Mouse (Mus musculus): Measurements from ENCODE around the gene Zfp174. TPM values are rescaled to one million over a fixed set of nuclear protein-coding genes. Genes with fewer than 3 reads are reported as not detected.

Zfp174 gene
- polyA plus RNA-seq, 1 experiment from 2014 or later: 1.3 TPM

GRCm38 (mm10) chr16:3855776-3856175 lies 8.7 kb downstream of the Zfp174 start:
- no peak overlapping the region for H3K4me2 ChIP-seq (ENCODE audit: low read length)
- H3K27me3 ChIP-seq (replicated peaks; ENCODE audit: control insufficient read depth, insufficient read depth, low read length): no peaks in the 10 kb centered on the region

DNA sequence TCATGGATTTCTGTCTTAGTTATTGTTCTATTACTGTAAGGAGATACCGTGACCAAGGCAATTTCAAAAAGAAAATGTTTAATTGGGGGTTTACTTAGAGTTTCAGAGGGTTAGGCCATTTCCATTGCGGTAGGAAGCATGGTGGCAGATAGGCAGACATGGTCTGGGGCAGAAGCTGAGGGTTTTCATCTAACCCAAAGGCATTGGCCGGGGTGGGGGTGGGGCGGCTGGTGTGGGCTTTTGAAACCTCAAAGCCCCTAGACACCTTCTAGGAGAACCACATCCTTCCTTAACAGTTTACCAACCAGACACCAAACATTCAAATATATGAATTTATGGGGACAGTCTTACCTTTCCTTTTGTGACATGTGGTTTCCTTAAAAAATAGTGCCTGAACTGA lies 12.2 kb downstream of the Zfp174 start:
- ATAC-seq (replicated peaks; ENCODE audit: low FRiP score, low TSS enrichment, low read depth): no peak
- Histone ChIP-seq H3K4me2 (ENCODE audit: low read length) (no peak overlapping the region), H3K9ac (ENCODE audit: low read length) (no peak overlapping the region), H3K4me1 (replicated peaks; ENCODE audit: control insufficient read depth, insufficient read depth, low read length) (no peaks in the 10 kb centered on the region), H3K9me3 (ENCODE audit: control insufficient read depth, low read length) (no peaks in the 10 kb centered on the region), H3K36me3 (ENCODE audit: control insufficient read depth, insufficient read depth, low read length) (peaks cover 17% of the 10 kb centered on the region; the same call in 1 of the 2 replicates), H3K27me3 (replicated peaks; ENCODE audit: control insufficient read depth, insufficient read depth, low read length) (no peaks in the 10 kb centered on the region), H3K27ac (ENCODE audit: low read depth) (no peak overlapping the region), H3K4me3 (ENCODE audit: low read depth, low read length) (no peak overlapping the region)
- DNase-seq (ENCODE audit: low spot score): no peak
- WGBS: 94% methylated on average over 4 of the region's 4 CpGs

More at GRCm38 (mm10) chr16:3855776-3856175, 8.7 kb downstream of the Zfp174 start:
- H3K9ac ChIP-seq (ENCODE audit: low read length): no peak overlapping the region
- H3K27ac ChIP-seq (ENCODE audit: low read depth): no peak overlapping the region
- peaks cover 3% of the 10 kb centered on the region; the same call in 1 of the 2 replicates for H3K36me3 ChIP-seq (ENCODE audit: control insufficient read depth, insufficient read depth, low read length)
- no peaks in the 10 kb centered on the region for H3K9me3 ChIP-seq (ENCODE audit: control insufficient read depth, low read length)
- 68% methylated on average over 1 of the region's 1 CpGs for WGBS
- no peak overlapping the region for H3K4me3 ChIP-seq (ENCODE audit: low read depth, low read length)
- ATAC-seq (replicated peaks; ENCODE audit: low FRiP score, low TSS enrichment, low read depth): no peak
- DNase-seq (ENCODE audit: low spot score): no peak
- H3K4me1 ChIP-seq (replicated peaks; ENCODE audit: control insufficient read depth, insufficient read depth, low read length): no peaks in the 10 kb centered on the region

GRCm38 (mm10) chr16:3871815-3872214 lies 24.7 kb downstream of the Zfp174 start:
- H3K27me3 ChIP-seq (replicated peaks; ENCODE audit: control insufficient read depth, insufficient read depth, low read length): no peaks in the 10 kb centered on the region
- no peak overlapping the region for H3K27ac ChIP-seq (ENCODE audit: low read depth)
- H3K9me3 ChIP-seq (ENCODE audit: control insufficient read depth, low read length): no peaks in the 10 kb centered on the region
- 1% methylated on average over 16 of the region's 16 CpGs for WGBS
- DNase-seq (ENCODE audit: low spot score) (no peak), ATAC-seq (replicated peaks; ENCODE audit: low FRiP score, low TSS enrichment, low read depth) (peak; percentile 16)
- H3K9ac ChIP-seq (ENCODE audit: low read length): peak overlapping the region; percentile 60
- 0 out of 2 replicates have a peak, but pooled peaks cover 11% of the 10 kb centered on the region for H3K4me1 ChIP-seq (replicated peaks; ENCODE audit: control insufficient read depth, insufficient read depth, low read length)
- H3K4me2 ChIP-seq (ENCODE audit: low read length): peak overlapping the region; percentile 87
- peak overlapping the region; percentile 61 for H3K4me3 ChIP-seq (ENCODE audit: low read depth, low read length)
- peaks cover 9% of the 10 kb centered on the region; the same call in 1 of the 2 replicates for H3K36me3 ChIP-seq (ENCODE audit: control insufficient read depth, insufficient read depth, low read length)

DNA sequence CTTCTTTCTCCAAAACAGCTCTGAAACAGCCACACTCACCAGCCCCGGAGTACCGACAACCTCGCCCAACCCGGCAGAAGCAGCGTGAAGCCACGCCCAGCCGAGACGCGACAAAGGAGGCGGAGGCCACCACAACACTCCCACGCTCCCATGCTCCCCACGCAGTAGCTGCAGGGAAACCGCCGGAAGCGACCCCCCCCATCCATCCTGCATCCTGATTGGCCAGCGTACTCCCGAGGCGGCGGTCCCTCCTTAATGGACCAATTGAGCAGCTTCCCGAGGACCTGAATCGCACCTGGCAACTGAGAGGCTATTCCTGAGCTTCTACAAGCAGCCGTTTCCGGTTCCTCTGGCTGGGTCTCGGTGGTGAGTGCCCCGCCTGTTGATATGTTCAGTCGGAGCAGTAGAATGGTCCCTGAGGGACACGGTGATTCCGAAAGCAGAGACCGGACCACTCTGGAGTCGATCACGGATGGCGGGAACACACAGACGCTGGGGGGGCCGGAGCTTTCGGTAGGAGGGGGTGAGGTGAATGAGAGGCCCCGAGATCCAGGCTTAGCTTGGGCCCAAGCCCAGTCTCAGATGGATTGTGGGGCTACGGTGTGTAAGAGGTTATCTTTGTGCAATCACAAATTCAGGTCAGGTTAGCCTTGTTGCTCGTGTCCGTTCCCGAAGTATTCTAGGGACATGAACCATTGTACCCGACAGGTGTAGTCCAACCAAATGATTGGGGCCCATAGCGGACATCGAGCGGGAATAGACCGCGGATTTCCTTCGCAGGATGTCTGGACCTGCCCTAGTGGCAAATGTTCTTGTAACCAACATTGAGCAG lies 25.4 kb downstream of the Zfp174 start, which contains the start of gene Naa60:
Naa60 (plus strand) TSS at position 160 of the 832 bp plus-strand sequence.
- H3K4me1 ChIP-seq (replicated peaks; ENCODE audit: control insufficient read depth, insufficient read depth, low read length): 0 out of 2 replicates have a peak, but pooled peaks cover 11% of the 10 kb centered on the region
- H3K36me3 ChIP-seq (ENCODE audit: control insufficient read depth, insufficient read depth, low read length): peaks cover 15% of the 10 kb centered on the region
- no peaks in the 10 kb centered on the region for H3K9me3 ChIP-seq (ENCODE audit: control insufficient read depth, low read length)
- peak within 1 kb of the TSS; percentile 60 for H3K9ac ChIP-seq (ENCODE audit: low read length)
- ATAC-seq (replicated peaks; ENCODE audit: low FRiP score, low TSS enrichment, low read depth): peak; percentile 98
- no peaks in the 10 kb centered on the region for H3K27me3 ChIP-seq (replicated peaks; ENCODE audit: control insufficient read depth, insufficient read depth, low read length)
- H3K4me2 ChIP-seq (ENCODE audit: low read length): peak within 1 kb of the TSS; percentile 87
- peak; percentile 95 for DNase-seq (ENCODE audit: low spot score)
- 4% methylated on average over 47 of the region's 47 CpGs for WGBS
- H3K4me3 ChIP-seq (ENCODE audit: low read depth, low read length): peak within 1 kb of the TSS; percentile 61
- peak within 1 kb of the TSS; percentile 55; the same call in 1 of the 2 replicates for H3K27ac ChIP-seq (ENCODE audit: low read depth)

GRCm38 (mm10) chr16:3876346-3876745 lies 29.3 kb downstream of the Zfp174 start:
- Histone ChIP-seq H3K9ac (ENCODE audit: low read length) (no peak overlapping the region), H3K4me3 (ENCODE audit: low read depth, low read length) (no peak overlapping the region), H3K9me3 (ENCODE audit: control insufficient read depth, low read length) (no peaks in the 10 kb centered on the region), H3K4me2 (ENCODE audit: low read length) (no peak overlapping the region), H3K4me1 (replicated peaks; ENCODE audit: control insufficient read depth, insufficient read depth, low read length) (0 out of 2 replicates have a peak, but pooled peaks cover 7% of the 10 kb centered on the region), H3K27ac (ENCODE audit: low read depth) (no peak overlapping the region), H3K36me3 (ENCODE audit: control insufficient read depth, insufficient read depth, low read length) (peaks cover 17% of the 10 kb centered on the region), H3K27me3 (replicated peaks; ENCODE audit: control insufficient read depth, insufficient read depth, low read length) (no peaks in the 10 kb centered on the region)
- DNase-seq (ENCODE audit: low spot score) (no peak), ATAC-seq (replicated peaks; ENCODE audit: low FRiP score, low TSS enrichment, low read depth) (no peak)
- WGBS: 91% methylated on average over 4 of the region's 4 CpGs

GRCm38 (mm10) chr16:3884201-3885064 lies 37.4 kb downstream of the Zfp174 start, which contains the start of the genes Zfp597 and Gm20695:
TSS of gene Zfp597 (minus strand) at chr16:3884561.
TSS of gene Gm20695 (plus strand) at chr16:3884648.
- H3K9me3 ChIP-seq (ENCODE audit: control insufficient read depth, low read length): no peaks in the 10 kb centered on the region
- peak; percentile 94 for DNase-seq (ENCODE audit: low spot score)
- under 1% methylated on average over 86 of the region's 88 CpGs for WGBS
- H3K4me1 ChIP-seq (replicated peaks; ENCODE audit: control insufficient read depth, insufficient read depth, low read length): peaks cover 10% of the 10 kb centered on the region
- peak within 1 kb of the TSS; percentile 78 for H3K27ac ChIP-seq (ENCODE audit: low read depth)
- peak within 1 kb of the TSS; percentile 95 for H3K4me3 ChIP-seq (ENCODE audit: low read depth, low read length)
- ATAC-seq (replicated peaks; ENCODE audit: low FRiP score, low TSS enrichment, low read depth): peak; percentile 99
- peak within 1 kb of the TSS; percentile 81 for H3K9ac ChIP-seq (ENCODE audit: low read length)
- no peaks in the 10 kb centered on the region for H3K27me3 ChIP-seq (replicated peaks; ENCODE audit: control insufficient read depth, insufficient read depth, low read length)
- peak within 1 kb of the TSS; percentile 64 for H3K4me2 ChIP-seq (ENCODE audit: low read length)
- H3K36me3 ChIP-seq (ENCODE audit: control insufficient read depth, insufficient read depth, low read length): peaks cover 3% of the 10 kb centered on the region; the same call in 1 of the 2 replicates

GRCm38 (mm10) chr16:3885065-3885670 lies 38.1 kb downstream of the Zfp174 start:
- Histone ChIP-seq H3K4me2 (ENCODE audit: low read length) (peak overlapping the region; percentile 64), H3K9me3 (ENCODE audit: control insufficient read depth, low read length) (no peaks in the 10 kb centered on the region), H3K27ac (ENCODE audit: low read depth) (peak overlapping the region; percentile 74), H3K9ac (ENCODE audit: low read length) (peak overlapping the region; percentile 81), H3K36me3 (ENCODE audit: control insufficient read depth, insufficient read depth, low read length) (no peaks in the 10 kb centered on the region), H3K4me3 (ENCODE audit: low read depth, low read length) (peak overlapping the region; percentile 95), H3K4me1 (replicated peaks; ENCODE audit: control insufficient read depth, insufficient read depth, low read length) (peaks cover 10% of the 10 kb centered on the region), H3K27me3 (replicated peaks; ENCODE audit: control insufficient read depth, insufficient read depth, low read length) (no peaks in the 10 kb centered on the region)
- ATAC-seq (replicated peaks; ENCODE audit: low FRiP score, low TSS enrichment, low read depth) (no peak), DNase-seq (ENCODE audit: low spot score) (peak; percentile 56)
- WGBS: 3% methylated on average over 10 of the region's 10 CpGs

Data from intestine, embryonic 14.5 days (tissue).